Mouse (Mus musculus) liver, postnatal 0 days (tissue): ENCODE results near the gene Cpxm2. TPM values are rescaled to one million over a fixed set of nuclear protein-coding genes. Genes with fewer than 3 reads are reported as not detected.

Source experiments
- ATAC-seq: fragments of 200-750 bp; cut with Nextera tagmentation; 2 replicates; pipeline ENCODE4 v1.8.0; 2017; ENCODE audit warnings: mild to moderate bottlenecking, moderate library complexity
- DNase-seq: peaks from one replicate; pipeline ENCODE4 v3.0.0-alpha.2; 2016
- H3K27ac ChIP-seq: fragments of 300-500 bp; sonication (generic); 2 replicates; pipeline ENCODE4 v1.5.1; 2014; ENCODE audit warnings: antibody characterized with exemption, moderate library complexity, mild to moderate bottlenecking, low read depth
- H3K27me3 ChIP-seq: fragments of 300-500 bp; sonication (generic); 2 replicates; pipeline ENCODE4 v1.6.1; 2014; ENCODE audit warnings: low read length, control low read depth, mixed read lengths; ENCODE audit not compliant: insufficient read depth
- H3K36me3 ChIP-seq: fragments of 300-500 bp; sonication (generic); replicated peaks from 2 replicates; pipeline ENCODE4 v1.6.1; 2014; ENCODE audit warnings: mild to moderate bottlenecking, control low read depth, low read length, moderate library complexity, mixed read lengths; ENCODE audit not compliant: insufficient read depth
- H3K4me1 ChIP-seq: fragments of 300-500 bp; sonication (generic); 2 replicates; pipeline ENCODE4 v1.6.1; 2014; ENCODE audit warnings: antibody characterized with exemption, mild to moderate bottlenecking, control low read depth; ENCODE audit not compliant: insufficient read depth
- H3K4me2 ChIP-seq: fragments of 300-500 bp; sonication (generic); 2 replicates; pipeline ENCODE4 v1.6.1; 2014; ENCODE audit warnings: low read depth, mild to moderate bottlenecking, low read length, moderate library complexity, mixed read lengths
- H3K4me3 ChIP-seq: fragments of 300-500 bp; sonication (generic); 2 replicates; pipeline ENCODE4 v1.5.1; 2014; ENCODE audit warnings: low read depth, low read length
- H3K9ac ChIP-seq: fragments of 300-500 bp; sonication (generic); replicated peaks from 2 replicates; pipeline ENCODE4 v1.6.1; 2014; ENCODE audit warnings: mild to moderate bottlenecking, moderate library complexity
- H3K9me3 ChIP-seq: fragments of 300-500 bp; sonication (generic); 2 replicates; pipeline ENCODE4 v1.6.1; 2016; ENCODE audit warnings: mild to moderate bottlenecking, control low read depth, low read length, mixed read lengths
- CTCF ChIP-seq: sonication (generic); IDR thresholded peaks from 2 replicates; pipeline ENCODE4 v1.5.1; 2016; ENCODE audit warnings: antibody characterized with exemption, low read depth
- EP300 ChIP-seq: IDR thresholded peaks from 2 replicates; pipeline ENCODE4 v1.6.1; 2016; ENCODE audit warnings: antibody characterized with exemption, low read depth, mild to moderate bottlenecking
- WGBS: fragments of 180-500 bp; shearing (Covaris S2); extraction: QIAGEN DNeasy Blood & Tissue Kit; methylation state at CpG from one replicate; pipeline ENCODE4 v1.1.7; 2014; ENCODE audit not compliant: insufficient replicate concordance; 5-methylcytosine and 5-hydroxymethylcytosine counted together
- polyA plus RNA-seq: library from polyadenylated mRNA; unstranded; fragments of >200 nt; fragmentation: Nextera tagmentation; extraction: Ambion mirVana; gene quantifications from 2 replicates; pipeline ENCODE4 v1.2.1, GENCODE M21; 2015

Cpxm2 gene
- polyA plus RNA-seq, 1 experiment from 2014 or later: 0.56 TPM

DNA sequence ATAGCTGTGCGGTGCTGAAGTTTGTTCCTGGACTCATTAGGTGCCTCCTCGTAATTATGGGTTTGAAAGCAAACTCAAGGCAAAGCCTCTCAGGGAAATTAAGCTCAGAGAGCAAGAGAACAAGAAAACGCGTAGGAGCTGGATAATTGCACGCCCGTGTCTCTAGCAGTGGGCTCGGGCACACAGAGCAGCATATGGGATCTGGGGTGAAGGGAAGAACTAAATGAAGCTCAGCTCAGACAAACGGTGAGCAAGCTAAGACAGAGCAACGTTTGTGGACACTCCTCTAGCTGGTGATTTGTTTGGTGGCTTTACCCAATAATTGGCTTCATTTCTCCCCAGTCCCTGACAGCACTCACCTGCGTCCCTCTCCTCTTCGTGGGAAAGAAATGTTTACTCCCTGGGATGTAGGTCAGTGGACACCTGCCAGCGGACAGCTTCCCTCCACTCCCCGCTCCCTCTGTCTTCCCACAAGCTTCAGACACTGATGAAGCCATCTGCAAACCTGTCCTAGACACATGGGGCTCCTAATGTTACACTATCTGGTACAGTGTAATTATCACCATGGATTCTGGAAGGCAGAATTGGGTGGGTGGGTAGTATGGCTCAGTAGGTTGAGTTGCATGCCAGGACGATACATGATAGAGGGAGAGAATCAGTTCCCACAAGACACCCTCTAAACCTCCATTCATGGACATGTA is 148.4 kb downstream of the Cpxm2 start:
- no peaks in the 10 kb centered on the region for H3K9me3 ChIP-seq
- 75% methylated on average over 14 of the region's 14 CpGs for WGBS
- DNase-seq (no peak), ATAC-seq (no peak)
- TF ChIP-seq CTCF: no peak
- TF ChIP-seq EP300: no peak
- H3K9ac ChIP-seq: no peak overlapping the region
- H3K36me3 ChIP-seq: no peaks in the 10 kb centered on the region
- H3K4me1 ChIP-seq: no peaks in the 10 kb centered on the region
- no peaks in the 10 kb centered on the region for H3K27me3 ChIP-seq
- no peak overlapping the region for H3K27ac ChIP-seq
- H3K4me3 ChIP-seq: no peak overlapping the region
- no peak overlapping the region for H3K4me2 ChIP-seq

DNA sequence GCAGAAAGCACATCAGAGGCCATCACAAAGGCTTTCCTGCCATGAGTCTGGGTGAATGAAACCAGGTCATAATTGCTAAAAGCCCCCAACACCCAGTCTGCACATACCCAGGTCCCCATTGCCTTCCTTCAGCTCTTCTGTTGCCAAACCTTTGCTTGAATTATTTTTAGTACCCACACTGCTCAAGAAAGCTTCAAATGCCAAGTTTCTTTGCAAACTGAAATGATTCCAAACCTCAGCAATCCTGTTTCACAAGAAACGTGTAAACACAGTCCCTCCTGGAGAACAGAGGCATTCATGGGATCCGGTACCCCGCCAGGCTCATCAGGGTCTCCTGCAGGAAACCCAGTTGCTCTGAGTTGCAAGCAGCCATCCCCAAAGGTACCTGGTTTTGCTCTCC is 161.7 kb downstream of the Cpxm2 start:
- no peak for ATAC-seq
- no peak for DNase-seq
- no peaks in the 10 kb centered on the region for H3K9me3 ChIP-seq
- H3K4me3 ChIP-seq: no peak overlapping the region
- H3K4me2 ChIP-seq: no peak overlapping the region
- no peaks in the 10 kb centered on the region for H3K36me3 ChIP-seq
- H3K27me3 ChIP-seq: no peaks in the 10 kb centered on the region
- WGBS: 65% methylated on average over 3 of the region's 3 CpGs
- H3K4me1 ChIP-seq: no peaks in the 10 kb centered on the region
- no peak overlapping the region for H3K9ac ChIP-seq
- H3K27ac ChIP-seq: no peak overlapping the region
- no peak for TF ChIP-seq EP300
- TF ChIP-seq CTCF: no peak

DNA sequence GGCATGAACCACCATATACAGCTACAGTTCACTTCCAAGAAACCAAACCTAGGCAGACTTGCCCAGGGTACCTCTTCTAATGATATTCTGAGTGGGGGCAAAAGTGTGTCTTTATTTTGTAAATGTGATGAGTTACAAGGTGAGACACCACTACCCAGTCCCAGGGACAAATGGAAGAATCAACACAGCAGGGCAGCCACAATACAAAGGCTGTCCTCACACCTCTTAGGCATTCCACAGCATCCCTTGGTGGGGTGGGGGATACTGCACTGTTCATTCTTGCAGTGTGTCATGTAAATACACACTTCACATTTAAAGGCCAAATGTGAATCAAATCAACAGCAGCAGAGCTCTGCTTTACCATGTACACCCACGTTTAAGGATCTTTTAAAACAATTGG is 162.3 kb downstream of the Cpxm2 start:
- H3K27me3 ChIP-seq: no peaks in the 10 kb centered on the region
- no peak overlapping the region for H3K9ac ChIP-seq
- 61% methylated on average over 1 of the region's 1 CpGs for WGBS
- no peak for ATAC-seq
- H3K4me3 ChIP-seq: no peak overlapping the region
- no peak overlapping the region for H3K27ac ChIP-seq
- H3K4me1 ChIP-seq: no peaks in the 10 kb centered on the region
- no peaks in the 10 kb centered on the region for H3K36me3 ChIP-seq
- H3K9me3 ChIP-seq: no peaks in the 10 kb centered on the region
- no peak overlapping the region for H3K4me2 ChIP-seq
- no peak for DNase-seq
- no peak for TF ChIP-seq EP300
- no peak for TF ChIP-seq CTCF

DNA sequence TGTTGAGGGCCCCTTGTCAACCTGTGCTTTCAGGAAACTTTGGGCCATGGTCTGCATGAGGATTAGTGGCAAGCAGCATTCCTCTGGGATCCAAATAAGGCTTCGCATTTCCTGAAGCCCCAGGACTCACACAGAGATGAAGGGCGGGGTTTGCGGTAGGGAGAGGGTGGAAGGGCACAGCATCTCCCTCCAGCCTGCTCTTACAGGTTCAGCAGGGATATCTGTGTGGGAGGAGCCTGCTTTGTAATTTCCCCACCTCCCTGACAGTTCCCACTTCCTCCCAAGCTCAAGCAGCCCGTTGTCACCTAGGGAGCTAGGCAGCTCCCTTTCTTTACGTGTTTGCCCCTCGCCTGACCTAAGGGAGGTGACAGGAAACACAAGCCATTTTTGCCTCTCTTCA is 165.5 kb downstream of the Cpxm2 start:
- Histone ChIP-seq H3K9ac (no peak overlapping the region), H3K9me3 (no peaks in the 10 kb centered on the region), H3K27me3 (no peaks in the 10 kb centered on the region), H3K4me3 (no peak overlapping the region), H3K4me1 (no peaks in the 10 kb centered on the region), H3K27ac (no peak overlapping the region), H3K36me3 (no peaks in the 10 kb centered on the region), H3K4me2 (no peak overlapping the region)
- TF ChIP-seq EP300 (no peak), CTCF (no peak)
- 23% methylated on average over 6 of the region's 6 CpGs for WGBS
- DNase-seq (no peak), ATAC-seq (no peak)

Other genes with a start within 250 kb of the Cpxm2 start
- gene Gpr26, start 188.3 kb downstream of the Cpxm2 start, polyA plus RNA-seq: not detected in 2 replicates
- 4.2 and 5.4 TPM in 2 replicates for gene Chst15, start 162.5 kb upstream of the Cpxm2 start, polyA plus RNA-seq